Mouse (Mus musculus) small intestine, adult 2 months (tissue): ENCODE results near the gene Snd1.

ENCODE experiments used
- CTCF ChIP-seq: fragments of 200-500 bp; IDR thresholded peaks from 2 replicates; pipeline ENCODE4 v1.5.1; 2012; ENCODE audit warnings: low read depth, mild to moderate bottlenecking, control low read depth, inconsistent platforms, low read length, moderate library complexity, mixed read lengths; ENCODE audit not compliant: insufficient replicate concordance, insufficient read length; ENCODE audit errors: extremely low read depth
- POLR2A ChIP-seq: fragments of 200-500 bp; IDR thresholded peaks from 2 replicates; pipeline ENCODE4 v1.6.1; 2012; ENCODE audit warnings: low read depth, mild to moderate bottlenecking, control low read depth, inconsistent platforms, low read length, moderate library complexity

DNA sequence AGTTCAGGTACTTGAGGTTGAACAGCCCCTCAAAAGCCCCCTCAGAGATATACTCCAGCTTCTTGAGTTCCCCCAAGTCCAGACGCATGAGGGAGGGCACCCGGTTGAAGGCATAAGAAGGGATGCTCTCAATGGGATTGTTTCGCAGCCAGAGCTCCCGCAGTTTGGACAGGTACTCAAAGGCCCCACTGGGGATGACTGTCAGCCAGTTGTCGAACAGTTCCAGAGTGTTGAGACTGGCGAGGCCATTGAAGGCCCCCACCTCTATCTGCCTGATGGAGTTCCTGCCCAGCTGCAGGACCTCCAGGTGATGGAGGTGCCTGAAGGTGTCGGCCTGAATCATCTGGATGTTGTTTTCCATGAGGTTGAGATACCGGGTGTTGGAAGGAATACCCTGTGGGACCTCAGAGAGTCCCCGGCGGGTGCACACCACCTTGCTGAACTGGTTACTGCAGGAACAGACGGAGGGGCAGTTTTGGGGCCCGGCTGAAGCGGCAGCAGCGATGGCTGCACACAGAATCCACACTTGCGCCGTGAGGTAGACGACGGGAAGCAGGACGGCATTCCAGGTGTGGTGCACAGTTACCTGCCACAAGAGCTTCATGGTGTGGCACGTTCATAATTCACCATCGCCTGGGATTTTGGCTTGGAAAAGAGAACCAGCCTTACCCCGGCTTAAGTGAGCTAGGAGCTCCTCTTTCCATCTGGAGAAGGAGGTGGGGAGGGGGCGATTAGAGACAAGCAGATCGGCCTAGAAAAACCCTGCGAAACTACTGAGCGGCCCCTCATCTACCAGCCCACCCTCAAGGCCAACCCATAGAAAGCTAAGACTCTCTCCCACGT lies 356.3 kb downstream of the Snd1 start, which contains the start of gene Lrrc4:
- no peak for TF ChIP-seq POLR2A
- TF ChIP-seq CTCF, result no peak
